Mouse (Mus musculus) common myeloid progenitor, adult 5-6 weeks (primary cell): ENCODE results near the gene Ccdc181. TPM values are rescaled to one million over a fixed set of nuclear protein-coding genes. Genes with fewer than 3 reads are reported as not detected.

Experiments
- ATAC-seq: replicated peaks from 2 replicates; pipeline ENCODE4 v1.8.0; 2016; ENCODE audit warnings: low read depth, mild to moderate bottlenecking, moderate TSS enrichment, inconsistent platforms; ENCODE audit not compliant: poor library complexity, severe bottlenecking
- total RNA-seq: library from RNA; stranded (forward); fragments of 200-1000, 187-1606 nt; gene quantifications from 2 replicates; pipeline ENCODE4 v1.2.3, GENCODE M21; 2017

Ccdc181 gene
- total RNA-seq, 1 experiment from 2014 or later = 37.2 TPM

- no peak for ATAC-seq
Measured at GRCm38 (mm10) chr1:164324878-164325277, 49.5 kb downstream of the Ccdc181 start.

DNA sequence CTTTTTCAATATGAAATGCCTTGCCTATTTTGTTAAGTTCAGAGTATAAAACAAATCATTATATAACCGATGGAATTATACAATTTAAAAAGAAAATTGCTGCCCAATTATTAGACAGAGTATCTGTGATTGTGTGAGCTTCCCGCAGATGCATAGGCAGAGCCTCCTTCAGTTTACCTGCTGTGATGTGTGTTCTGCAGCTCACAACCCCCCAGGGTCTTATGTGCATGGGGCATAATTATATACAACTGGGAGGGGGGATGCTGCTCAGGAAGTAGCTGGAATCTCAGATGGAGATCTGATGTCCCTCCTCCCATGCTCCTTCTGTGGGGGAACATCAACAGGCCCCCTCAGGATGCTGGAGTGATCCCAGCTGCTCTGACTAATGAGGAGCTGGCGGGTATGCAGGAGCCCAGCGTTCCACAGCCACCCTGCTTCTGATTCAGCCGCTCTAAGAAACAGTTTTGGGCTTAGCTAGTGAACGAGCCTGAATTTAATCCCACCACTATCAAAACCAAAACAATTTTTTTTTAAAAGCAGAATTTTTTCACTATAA, 51.3 kb downstream of the Ccdc181 start:
- no peak for ATAC-seq

- no peak for ATAC-seq
Measured at GRCm38 (mm10) chr1:164327764-164328163, 52.4 kb downstream of the Ccdc181 start.

- ATAC-seq = no peak
Measured at GRCm38 (mm10) chr1:164332559-164332958, 57.2 kb downstream of the Ccdc181 start.

GRCm38 (mm10) chr1:164335435-164335834, 60.0 kb downstream of the Ccdc181 start:
- no peak for ATAC-seq

GRCm38 (mm10) chr1:164335846-164336245, 60.5 kb downstream of the Ccdc181 start:
- no peak for ATAC-seq

Other genes starting within 250 kb of the Ccdc181 start
- gene Sele, start 227.4 kb upstream of the Ccdc181 start, total RNA-seq = 0.05 TPM in 1 of 2 replicates, not detected in the other
- 275 and 283 TPM in 2 replicates for gene Sell, start 213.6 kb upstream of the Ccdc181 start, total RNA-seq
- 5.2 and 5.9 TPM in 2 replicates for gene Selp, start 160.3 kb upstream of the Ccdc181 start, total RNA-seq
- gene F5, start 123.7 kb upstream of the Ccdc181 start, total RNA-seq = 1.6 and 2.1 TPM in 2 replicates
- gene Slc19a2, start 26.5 kb upstream of the Ccdc181 start, total RNA-seq = 4.7 and 5.1 TPM in 2 replicates
- 37.0 and 37.3 TPM in 2 replicates for gene Nme7, start 28.5 kb downstream of the Ccdc181 start, total RNA-seq
- gene Blzf1, start 31.9 kb downstream of the Ccdc181 start, total RNA-seq = 35.9 and 36.5 TPM in 2 replicates
- gene Atp1b1, start 182.8 kb downstream of the Ccdc181 start, total RNA-seq = 1.4 and 2.3 TPM in 2 replicates